Mouse (Mus musculus) lung, postnatal 0 days (tissue): ENCODE measurements around the gene Myoz1. TPM values are rescaled to one million over a fixed set of nuclear protein-coding genes. Genes with fewer than 3 reads are reported as not detected.
"Not testable (repeated sequence)": the region's sequence is repeated elsewhere in the genome, so short reads cannot be mapped to it uniquely, and the experiment has no call there.

ENCODE experiments used
- ATAC-seq: fragments of 200-750 bp; cut with Nextera tagmentation; 2 replicates; pipeline ENCODE4 v1.8.0; 2017; ENCODE audit warnings: moderate library complexity
- DNase-seq: peaks from one replicate; pipeline ENCODE4 v3.0.0-alpha.2; 2016; ENCODE audit warnings: low spot score
- H3K27ac ChIP-seq: fragments of 300-500 bp; sonication (generic); 2 replicates; pipeline ENCODE4 v1.5.1; 2014; ENCODE audit warnings: antibody characterized with exemption, mild to moderate bottlenecking, low read length, mixed read lengths
- H3K27me3 ChIP-seq: fragments of 300-500 bp; sonication (generic); replicated peaks from 2 replicates; pipeline ENCODE4 v1.6.1; 2014; ENCODE audit warnings: low read length, mixed read lengths; ENCODE audit not compliant: insufficient read depth
- H3K36me3 ChIP-seq: fragments of 300-500 bp; sonication (generic); 2 replicates; pipeline ENCODE4 v1.6.1; 2014; ENCODE audit warnings: low read length, mixed read lengths; ENCODE audit not compliant: insufficient read depth
- H3K4me1 ChIP-seq: fragments of 300-500 bp; sonication (generic); 2 replicates; pipeline ENCODE4 v1.6.1; 2014; ENCODE audit warnings: antibody characterized with exemption, low read depth, low read length, mixed read lengths; ENCODE audit not compliant: insufficient read depth
- H3K4me2 ChIP-seq: fragments of 300-500 bp; sonication (generic); replicated peaks from 2 replicates; pipeline ENCODE4 v1.6.1; 2014; ENCODE audit warnings: low read depth, mild to moderate bottlenecking, low read length, moderate library complexity, mixed read lengths
- H3K4me3 ChIP-seq: fragments of 300-500 bp; sonication (generic); 2 replicates; pipeline ENCODE4 v1.5.1; 2014; ENCODE audit warnings: low read depth, low read length
- H3K9ac ChIP-seq: fragments of 300-500 bp; sonication (generic); replicated peaks from 2 replicates; pipeline ENCODE4 v1.6.1; 2014; ENCODE audit warnings: low read depth, mild to moderate bottlenecking
- H3K9me3 ChIP-seq: fragments of 300-500 bp; sonication (generic); 2 replicates; pipeline ENCODE4 v1.6.1; 2016; ENCODE audit warnings: low read length, mixed read lengths
- CTCF ChIP-seq: IDR thresholded peaks from 2 replicates; pipeline ENCODE4 v1.5.1; 2016; ENCODE audit warnings: antibody characterized with exemption, mild to moderate bottlenecking
- EP300 ChIP-seq: IDR thresholded peaks from 2 replicates; pipeline ENCODE4 v1.6.1; 2016; ENCODE audit warnings: antibody characterized with exemption, mild to moderate bottlenecking, control low read depth
- WGBS: fragments of 180-500 bp; shearing (Covaris S2); extraction: QIAGEN DNeasy Blood & Tissue Kit; methylation state at CpG from one replicate; pipeline ENCODE4 v1.1.7; 2014; 5-methylcytosine and 5-hydroxymethylcytosine counted together
- polyA plus RNA-seq: library from polyadenylated mRNA; unstranded; fragments of >200 nt; fragmentation: Nextera tagmentation; extraction: Ambion mirVana; gene quantifications from 2 replicates; pipeline ENCODE4 v1.2.1, GENCODE M21; 2015

Gene Myoz1
- 0.38 and 0.40 TPM in 2 replicates for polyA plus RNA-seq

DNA sequence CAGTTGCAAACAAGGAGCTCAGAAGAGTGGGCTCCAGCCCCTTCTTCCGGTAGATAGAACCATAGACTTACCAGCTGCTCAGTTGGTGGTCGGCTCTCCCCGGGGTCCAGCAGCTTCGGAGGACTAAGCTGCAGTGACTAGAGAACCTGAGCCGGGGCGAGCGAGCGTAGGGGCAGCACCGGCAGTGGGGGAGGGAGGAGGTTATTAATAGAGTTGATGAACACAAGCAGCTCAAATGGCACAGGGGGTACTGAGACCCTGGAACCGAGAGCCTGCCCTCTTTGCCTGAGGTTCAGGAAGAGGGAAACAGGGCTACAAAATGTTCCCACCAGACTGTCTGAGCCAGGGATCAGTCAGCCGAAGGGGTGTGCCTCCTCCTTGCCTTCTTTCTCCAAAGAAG, at the start of gene Myoz1:
TSS of gene Myoz1 (minus strand) at position 180 of the 400 bp plus-strand sequence.
- no peaks in the 10 kb centered on the region; the same call in 1 of the 2 replicates for H3K4me1 ChIP-seq
- DNase-seq: no peak
- H3K36me3 ChIP-seq: no peaks in the 10 kb centered on the region
- no peak within 1 kb of the TSS for H3K27ac ChIP-seq
- ATAC-seq: no peak
- H3K9me3 ChIP-seq: no peaks in the 10 kb centered on the region
- H3K4me2 ChIP-seq: no peak within 1 kb of the TSS
- no peaks in the 10 kb centered on the region for H3K27me3 ChIP-seq
- TF ChIP-seq EP300 (no peak), CTCF (no peak)
- WGBS: 54% methylated on average over 11 of the region's 11 CpGs
- no peak within 1 kb of the TSS for H3K9ac ChIP-seq
- no peak within 1 kb of the TSS for H3K4me3 ChIP-seq

DNA sequence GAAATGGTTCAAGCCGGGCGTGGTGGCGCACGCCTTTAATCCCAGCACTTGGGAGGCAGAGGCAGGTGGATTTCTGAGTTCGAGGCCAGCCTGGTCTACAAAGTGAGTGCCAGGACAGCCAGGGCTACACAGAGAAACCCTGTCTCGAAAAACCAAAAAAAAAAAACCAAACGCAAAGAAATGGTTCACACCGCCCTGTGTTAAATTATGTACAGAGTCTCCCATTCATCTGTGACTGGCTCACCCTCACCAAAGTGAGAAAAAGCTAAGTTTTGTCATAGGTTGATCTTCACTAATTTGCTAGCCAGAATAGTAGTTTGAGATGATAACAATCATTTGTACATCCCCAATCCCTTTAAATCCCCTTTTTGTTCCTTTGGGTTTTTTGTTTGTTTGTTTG, 47.1 kb upstream of the Myoz1 start:
- not testable (repeated sequence) for H3K27me3 ChIP-seq, H3K36me3 ChIP-seq, H3K9me3 ChIP-seq, DNase-seq, ATAC-seq, H3K27ac ChIP-seq, H3K4me1 ChIP-seq
- 9% methylated on average over 8 of the region's 8 CpGs for WGBS
- Histone ChIP-seq H3K9ac (peak overlapping the region; percentile 76; the same call in 1 of the 2 replicates), H3K4me2 (peak overlapping the region; percentile 57), H3K4me3 (peak overlapping the region; percentile 51)

DNA sequence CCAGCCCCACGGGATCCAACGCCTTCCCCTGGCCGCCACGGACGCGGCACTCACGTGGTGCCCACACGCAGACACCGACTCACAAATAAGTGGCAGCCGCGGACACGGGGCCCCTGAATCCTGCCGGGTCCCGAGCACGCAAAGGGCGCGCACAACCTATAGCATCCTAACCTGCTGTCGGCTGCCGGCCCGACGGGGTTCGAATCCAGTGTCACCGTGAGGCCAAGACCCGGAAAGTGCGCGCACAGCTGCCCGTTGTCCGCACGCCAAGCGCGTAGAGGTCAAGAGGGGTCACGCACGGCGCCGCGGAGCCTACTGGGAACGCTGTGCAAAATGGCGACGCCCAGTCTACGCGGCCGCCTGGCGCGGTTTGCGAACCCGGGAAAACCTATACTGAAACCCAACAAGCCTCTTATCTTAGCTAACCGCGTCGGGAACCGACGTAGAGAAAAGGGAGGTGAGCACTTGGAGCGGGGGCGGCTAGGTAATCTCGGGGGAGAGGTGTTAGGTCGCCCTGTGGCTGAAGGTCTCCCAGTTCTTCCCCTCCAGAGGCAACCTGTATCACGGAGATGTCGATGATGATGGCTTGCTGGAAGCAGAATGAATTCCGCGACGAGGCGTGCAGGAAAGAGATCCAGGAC, 46.5 kb upstream of the Myoz1 start, which contains the start of gene Chchd1:
TSS of gene Chchd1 (plus strand) at position 266 of the 641 bp plus-strand sequence.
- H3K9ac ChIP-seq: peak within 1 kb of the TSS; percentile 76
- H3K4me2 ChIP-seq: peak within 1 kb of the TSS; percentile 57
- peak within 1 kb of the TSS; percentile 68 for H3K27ac ChIP-seq
- no peaks in the 10 kb centered on the region for H3K27me3 ChIP-seq
- H3K9me3 ChIP-seq: no peaks in the 10 kb centered on the region
- H3K4me1 ChIP-seq: 0 out of 2 replicates have a peak, but pooled peaks cover 7% of the 10 kb centered on the region
- TF ChIP-seq CTCF (no peak), EP300 (no peak)
- DNase-seq (peak; percentile 89), ATAC-seq (peak; percentile 73)
- no peaks in the 10 kb centered on the region for H3K36me3 ChIP-seq
- peak within 1 kb of the TSS; percentile 51 for H3K4me3 ChIP-seq
- under 1% methylated on average over 61 of the region's 61 CpGs for WGBS

DNA sequence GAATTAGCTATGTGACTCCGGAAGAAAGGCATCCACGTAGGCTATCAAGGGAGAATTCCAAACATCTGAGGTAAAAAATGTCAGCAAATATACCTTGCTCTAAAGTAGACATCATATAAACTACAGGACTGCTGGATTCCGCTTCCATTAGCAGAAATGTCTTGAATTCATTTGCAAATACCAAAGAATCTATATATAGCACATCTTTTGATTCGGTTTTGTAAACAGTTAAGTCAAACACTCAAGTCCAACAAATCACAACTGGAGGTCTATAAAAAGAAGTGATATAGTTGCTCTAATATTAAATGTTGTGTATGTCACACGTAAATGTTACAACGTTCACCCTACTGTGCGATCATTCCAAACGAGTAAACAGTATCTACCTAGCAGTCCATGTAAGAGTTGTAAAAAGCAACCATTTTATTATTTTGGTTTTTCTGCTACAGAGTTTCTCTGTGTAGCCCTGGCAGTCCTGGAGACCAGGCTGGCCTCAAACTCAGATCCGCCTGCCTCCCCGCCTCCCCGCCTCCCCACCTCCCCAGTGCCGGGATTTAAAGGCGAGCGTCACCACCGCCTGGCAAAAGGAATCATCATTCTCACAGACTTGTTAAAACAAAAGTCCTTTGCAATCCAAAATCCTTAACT, 45.9 kb upstream of the Myoz1 start:
- Histone ChIP-seq H3K36me3 (no peaks in the 10 kb centered on the region), H3K9ac (peak overlapping the region; percentile 76), H3K4me1 (peaks cover 7% of the 10 kb centered on the region; the same call in 1 of the 2 replicates), H3K4me2 (peak overlapping the region; percentile 57), H3K9me3 (no peaks in the 10 kb centered on the region), H3K27me3 (no peaks in the 10 kb centered on the region), H3K4me3 (peak overlapping the region; percentile 51), H3K27ac (peak overlapping the region; percentile 68)
- TF ChIP-seq EP300 (peak; percentile 31; the same call in 1 of the 2 replicates), CTCF (no peak)
- DNase-seq (peak; percentile 70), ATAC-seq (peak; percentile 9)
- 5% methylated on average over 15 of the region's 15 CpGs for WGBS

DNA sequence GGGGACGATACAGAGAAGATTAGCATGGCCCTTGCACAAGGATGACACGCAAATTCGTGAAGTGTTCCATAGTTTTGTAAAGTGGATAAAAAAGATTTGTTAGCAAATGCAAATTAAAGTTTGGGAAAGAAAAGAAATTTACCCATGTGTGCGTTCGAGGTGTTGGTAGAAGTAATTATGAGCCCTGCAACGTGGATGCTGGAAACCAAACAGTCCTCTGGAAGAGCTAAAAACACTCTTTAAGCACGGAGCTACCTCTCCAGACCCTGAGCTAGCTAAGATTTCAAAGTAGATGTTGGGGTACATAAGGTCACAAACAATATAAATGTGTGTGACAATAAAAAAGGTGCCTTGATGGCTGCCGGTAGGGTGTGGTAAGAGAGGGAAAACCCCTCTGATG, 45.2 kb upstream of the Myoz1 start:
- TF ChIP-seq CTCF: no peak
- no peak for TF ChIP-seq EP300
- H3K4me3 ChIP-seq: 0 out of 2 replicates have a peak overlapping the region, but pooled peaks have one; percentile 51
- no peaks in the 10 kb centered on the region for H3K27me3 ChIP-seq
- no peak for ATAC-seq
- peak overlapping the region; percentile 57; the same call in 1 of the 2 replicates for H3K4me2 ChIP-seq
- H3K27ac ChIP-seq: peak overlapping the region; percentile 68
- H3K4me1 ChIP-seq: peaks cover 11% of the 10 kb centered on the region; the same call in 1 of the 2 replicates
- H3K9me3 ChIP-seq: no peaks in the 10 kb centered on the region
- H3K9ac ChIP-seq: no peak overlapping the region
- DNase-seq: no peak
- WGBS: 70% methylated on average over 8 of the region's 8 CpGs
- no peaks in the 10 kb centered on the region for H3K36me3 ChIP-seq

DNA sequence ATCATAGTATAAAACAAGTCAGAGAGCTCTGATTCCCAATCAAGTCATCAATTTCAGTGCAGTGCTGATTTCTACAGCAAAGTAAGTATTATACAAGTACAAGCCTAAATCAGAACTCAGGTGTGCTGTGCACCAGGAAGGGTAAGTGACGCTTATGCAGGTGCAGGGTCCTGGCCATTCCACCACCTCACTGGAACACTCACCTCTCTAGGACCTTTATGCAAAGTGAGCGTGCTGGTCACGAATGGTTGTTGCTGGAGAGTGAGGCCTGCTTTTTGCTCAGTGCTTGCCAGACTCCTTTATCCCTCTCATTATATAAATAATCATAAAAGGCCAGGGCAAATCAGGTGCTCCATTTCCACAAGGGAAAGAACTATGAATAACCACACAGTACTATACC, 44.0 kb upstream of the Myoz1 start:
- DNase-seq: no peak
- WGBS: 82% methylated on average over 3 of the region's 3 CpGs
- no peak overlapping the region for H3K27ac ChIP-seq
- no peak for TF ChIP-seq CTCF
- no peak for TF ChIP-seq EP300
- H3K27me3 ChIP-seq: no peaks in the 10 kb centered on the region
- H3K4me2 ChIP-seq: no peak overlapping the region
- ATAC-seq: no peak
- H3K36me3 ChIP-seq: no peaks in the 10 kb centered on the region
- no peak overlapping the region for H3K4me3 ChIP-seq
- no peak overlapping the region for H3K9ac ChIP-seq
- no peaks in the 10 kb centered on the region for H3K9me3 ChIP-seq
- peaks cover 20% of the 10 kb centered on the region; the same call in 1 of the 2 replicates for H3K4me1 ChIP-seq
